Mouse (Mus musculus) olfactory bulb, adult 2 months (tissue): ENCODE results near the gene Lamtor5.

ENCODE experiments used
- CTCF ChIP-seq: fragments of 200-500 bp; IDR thresholded peaks from 2 replicates; pipeline ENCODE4 v1.5.1; 2012; ENCODE audit warnings: low read depth, mild to moderate bottlenecking, low read length, moderate library complexity; ENCODE audit not compliant: insufficient read depth
- POLR2A ChIP-seq: fragments of 200-500 bp; IDR thresholded peaks from 2 replicates; pipeline ENCODE4 v1.6.1; 2012; ENCODE audit warnings: mild to moderate bottlenecking, low read depth, low read length, moderate library complexity; ENCODE audit not compliant: insufficient read depth

DNA sequence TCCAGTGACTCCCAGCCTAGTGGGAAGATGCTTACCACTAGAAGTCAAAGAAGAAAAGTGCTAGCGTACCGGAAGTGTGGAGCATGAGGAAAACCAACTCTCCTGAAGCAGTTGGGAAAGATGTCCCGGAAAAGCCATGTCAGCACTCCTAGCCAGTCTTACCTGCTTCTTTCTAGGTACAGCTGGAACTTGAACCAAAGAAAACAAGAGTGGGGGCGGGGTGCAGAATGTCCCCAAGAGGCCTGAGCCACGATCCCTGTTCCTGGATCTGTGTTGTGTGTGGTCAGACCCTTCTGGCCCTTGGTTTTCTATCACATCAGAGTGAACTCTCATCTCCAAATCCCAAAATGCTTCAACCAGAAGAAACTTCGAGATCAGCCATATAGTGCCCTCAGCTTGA, 31.8 kb upstream of the Lamtor5 start:
- no peak for TF ChIP-seq CTCF
- TF ChIP-seq POLR2A, result no peak
